Comparison of ENCODE assay signal across 8 mouse cellular contexts in the genomic region with DNA sequence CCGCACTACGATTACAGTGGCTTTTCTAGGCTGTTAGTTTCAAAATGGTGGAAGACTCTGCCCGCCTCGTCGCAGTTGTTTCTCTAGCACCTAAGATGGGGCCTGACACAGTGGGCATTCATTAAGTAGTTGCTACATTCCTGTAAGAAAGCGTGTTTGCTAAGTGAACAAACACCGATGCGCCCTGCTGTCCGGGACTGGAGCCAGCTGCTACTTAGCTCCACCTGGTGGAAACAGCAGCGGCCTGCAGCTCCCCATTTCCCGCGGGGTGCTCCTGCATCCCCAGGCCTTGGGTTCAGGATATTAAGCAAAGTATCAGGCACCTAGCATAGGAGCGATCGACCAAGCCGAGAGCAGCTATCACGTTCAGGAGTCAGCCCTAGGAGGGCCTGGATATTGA. TPM values are rescaled to one million over a fixed set of nuclear protein-coding genes. Genes with fewer than 3 reads are reported as not detected.
DNase-seq lines count a peak whose midpoint lies in the region; ATAC-seq lines count a peak whose summit lies in the region.

No protein-coding gene starts in this region.

- WGBS in hindbrain, embryonic 11.5 days: 9% methylated on average over 16 of the region's 16 CpGs

- peaks cover 3% of the 10 kb centered on the region; the same call in 1 of the 2 replicates for H3K36me3 ChIP-seq in hindbrain, embryonic 11.5 days (ENCODE audit: control insufficient read depth, insufficient read depth, low read length)

- H3K9ac ChIP-seq in hindbrain, embryonic 11.5 days (ENCODE audit: low read depth, low read length): no peak overlapping the region

- peak overlapping the region; percentile 5; the same call in 1 of the 2 replicates for H3K4me2 ChIP-seq in hindbrain, embryonic 11.5 days (replicated peaks; ENCODE audit: low read depth, low read length)

- H3K9me3 ChIP-seq in hindbrain, embryonic 11.5 days (ENCODE audit: control insufficient read depth, low read length): no peaks in the 10 kb centered on the region

- no peak for ATAC-seq in hindbrain, embryonic 11.5 days (ENCODE audit: low FRiP score)

- no peak overlapping the region; the same call in 1 of the 2 replicates for H3K4me3 ChIP-seq in hindbrain, embryonic 11.5 days (ENCODE audit: low read depth, low read length)

- no peak overlapping the region for H3K27ac ChIP-seq in hindbrain, embryonic 11.5 days (ENCODE audit: low read depth, low read length)

- H3K27me3 ChIP-seq in hindbrain, embryonic 11.5 days (ENCODE audit: control insufficient read depth, insufficient read depth, low read length): no peaks in the 10 kb centered on the region

- H3K4me1 ChIP-seq in hindbrain, embryonic 11.5 days (replicated peaks; ENCODE audit: control insufficient read depth, insufficient read depth, low read length): peaks cover 2% of the 10 kb centered on the region; the same call in 1 of the 2 replicates

- peak; percentile 90 for DNase-seq in NIH3T3 (ENCODE audit: low read depth)
- peak; percentile 86 for DNase-seq in cerebellum, adult 9-10 months
- peak; percentile 77 for DNase-seq in forelimb bud, embryonic 11.5 days (ENCODE audit: low read depth, low spot score)
- DNase-seq in hindbrain, embryonic 11.5 days (ENCODE audit: low spot score): peak; percentile 84
- DNase-seq in layer of hippocampus, postnatal 36 days: peak; percentile 78 to 79
- peak; percentile 82 for DNase-seq in lung, postnatal 36 days
- peak; percentile 85 for DNase-seq in retina, postnatal 1 day
- peak; percentile 82 for DNase-seq in thymus, postnatal 4 days

RNA-seq across cellular contexts. Expression of a gene that starts 1.6 kb away (rescaled TPM):
- 256 and 266 TPM in 2 replicates for polyA plus RNA-seq in hindbrain, embryonic 11.5 days (2014; fragmentation: Nextera tagmentation; extraction: Ambion mirVana)
- total RNA-seq in layer of hippocampus, postnatal 36 days (2021): 100 to 1,000 TPM; 108 to 109 TPM

RNA-seq across cellular contexts. Expression of a gene that starts 13.8 kb away (rescaled TPM):
- polyA plus RNA-seq in hindbrain, embryonic 11.5 days (2014; fragmentation: Nextera tagmentation; extraction: Ambion mirVana): 15.7 and 16.2 TPM in 2 replicates
- 100 to 1,000 TPM; 105 to 106 TPM for total RNA-seq in layer of hippocampus, postnatal 36 days (2021)

RNA-seq across cellular contexts. Expression of a gene that starts 23.2 kb away (rescaled TPM):
- polyA plus RNA-seq in hindbrain, embryonic 11.5 days (2014; fragmentation: Nextera tagmentation; extraction: Ambion mirVana): 4.1 and 5.5 TPM in 2 replicates
- 1 to 10 TPM; 1.7 to 2.1 TPM for total RNA-seq in layer of hippocampus, postnatal 36 days (2021)

RNA-seq across cellular contexts. Expression of a gene that starts 55.8 kb away (rescaled TPM):
- 4.0 and 5.5 TPM in 2 replicates for polyA plus RNA-seq in hindbrain, embryonic 11.5 days (2014; fragmentation: Nextera tagmentation; extraction: Ambion mirVana)
- total RNA-seq in layer of hippocampus, postnatal 36 days (2021): 1 to 10 TPM; 5.3 to 5.6 TPM
